Mouse (Mus musculus) forebrain, embryonic 14.5 days (tissue): Measurements from ENCODE around the gene Fam184a. TPM values are rescaled to one million over a fixed set of nuclear protein-coding genes. Genes with fewer than 3 reads are reported as not detected.

ENCODE experiments used
- ATAC-seq: fragments of 200-750 bp; cut with Nextera tagmentation; 2 replicates; pipeline ENCODE4 v1.8.0; 2017; ENCODE audit warnings: mild to moderate bottlenecking, moderate library complexity
- DNase-seq: peaks from one replicate; pipeline ENCODE4 v3.0.0-alpha.2; 2015; ENCODE audit warnings: low spot score
- H3K27ac ChIP-seq: fragments of 300-500 bp; sonication (generic); 2 replicates; pipeline ENCODE4 v1.5.1; 2014; ENCODE audit warnings: low read depth, mild to moderate bottlenecking, control low read depth, low read length, moderate library complexity
- H3K27me3 ChIP-seq: fragments of 300-500 bp; sonication (generic); replicated peaks from 2 replicates; pipeline ENCODE4 v1.6.1; 2014; ENCODE audit warnings: low read length, control low read depth, mixed read lengths; ENCODE audit not compliant: control insufficient read depth, insufficient read depth
- H3K36me3 ChIP-seq: fragments of 300-500 bp; sonication (generic); 2 replicates; pipeline ENCODE4 v1.6.1; 2014; ENCODE audit warnings: low read length, control low read depth; ENCODE audit not compliant: control insufficient read depth, insufficient read depth
- H3K4me1 ChIP-seq: fragments of 300-500 bp; sonication (generic); 2 replicates; pipeline ENCODE4 v1.6.1; 2014; ENCODE audit warnings: antibody characterized with exemption, low read length, control low read depth; ENCODE audit not compliant: control insufficient read depth, insufficient read depth
- H3K4me2 ChIP-seq: fragments of 300-500 bp; sonication (generic); 2 replicates; pipeline ENCODE4 v1.6.1; 2014; ENCODE audit warnings: mild to moderate bottlenecking, control low read depth, low read length
- H3K4me3 ChIP-seq: fragments of 300-500 bp; sonication (generic); 2 replicates; pipeline ENCODE4 v1.5.1; 2014; ENCODE audit warnings: low read depth, low read length, control low read depth
- H3K9ac ChIP-seq: fragments of 300-500 bp; sonication (generic); 2 replicates; pipeline ENCODE4 v1.6.1; 2014; ENCODE audit warnings: mild to moderate bottlenecking, low read length, control low read depth, moderate library complexity
- H3K9me3 ChIP-seq: fragments of 300-500 bp; sonication (generic); replicated peaks from 2 replicates; pipeline ENCODE4 v1.6.1; 2016; ENCODE audit warnings: low read length, control low read depth, mixed read lengths; ENCODE audit not compliant: control insufficient read depth
- WGBS: fragments of 180-500 bp; shearing (Covaris S2); extraction: QIAGEN DNeasy Blood & Tissue Kit; methylation state at CpG from one replicate; pipeline ENCODE4 v1.1.7; 2014; 5-methylcytosine and 5-hydroxymethylcytosine counted together
- polyA plus RNA-seq: library from polyadenylated mRNA; unstranded; fragments of >200 nt; fragmentation: Nextera tagmentation; extraction: Ambion mirVana; gene quantifications from 2 replicates; pipeline ENCODE4 v1.2.1, GENCODE M21; 2014

Fam184a gene
- polyA plus RNA-seq, 1 experiment from 2014 or later, result 6.9 TPM

GRCm38 (mm10) chr10:53629918-53630250 lies 121.0 kb downstream of the Fam184a start:
- DNase-seq (peak; percentile 99), ATAC-seq (peak; percentile 95)
- peaks cover 2% of the 10 kb centered on the region; the same call in 1 of the 2 replicates for H3K4me1 ChIP-seq
- H3K27me3 ChIP-seq, result no peaks in the 10 kb centered on the region
- H3K4me2 ChIP-seq, result peak overlapping the region; percentile 47
- H3K4me3 ChIP-seq, result peak overlapping the region; percentile 75
- H3K27ac ChIP-seq, result peak overlapping the region; percentile 87
- H3K9me3 ChIP-seq, result no peaks in the 10 kb centered on the region
- peak overlapping the region; percentile 69 for H3K9ac ChIP-seq
- WGBS, result under 1% methylated on average over 35 of the region's 35 CpGs
- no peaks in the 10 kb centered on the region for H3K36me3 ChIP-seq

DNA sequence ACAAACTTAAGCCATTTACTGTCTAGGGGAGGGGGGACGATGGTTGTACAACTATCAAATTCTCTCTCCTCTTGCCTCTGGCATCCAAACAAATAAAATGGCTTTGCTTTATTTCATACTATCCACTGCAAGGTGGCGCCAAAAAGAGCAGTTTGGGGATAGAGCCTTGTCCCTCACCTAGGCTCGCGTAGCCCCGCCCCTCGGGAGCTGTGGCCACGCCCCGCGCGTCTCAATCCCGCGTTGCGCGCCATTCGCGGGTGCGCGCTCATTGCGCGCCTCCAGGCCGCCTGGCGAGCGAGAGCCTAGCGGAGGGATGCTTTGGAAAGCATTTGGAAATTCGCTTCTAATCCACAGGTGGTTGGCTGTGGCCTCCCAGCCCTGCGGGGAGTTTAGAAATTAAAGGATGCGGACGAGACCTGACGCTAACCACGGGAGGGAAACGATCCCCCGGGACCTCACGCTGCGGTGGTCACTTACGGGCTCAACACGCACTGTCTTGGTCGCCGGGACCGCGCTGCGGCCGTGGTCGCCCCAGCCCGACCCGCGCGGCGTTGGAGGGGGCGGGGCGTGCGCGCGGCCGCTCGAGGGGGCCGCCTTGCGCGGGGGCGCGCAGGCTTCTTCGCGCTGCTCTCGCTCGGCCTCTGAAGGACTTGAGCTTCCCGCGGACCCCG lies 121.5 kb downstream of the Fam184a start:
- Histone ChIP-seq H3K4me2 (peak overlapping the region; percentile 47), H3K27me3 (no peaks in the 10 kb centered on the region), H3K27ac (peak overlapping the region; percentile 87), H3K4me3 (peak overlapping the region; percentile 75), H3K9ac (peak overlapping the region; percentile 69), H3K9me3 (no peaks in the 10 kb centered on the region), H3K36me3 (no peaks in the 10 kb centered on the region), H3K4me1 (peaks cover 2% of the 10 kb centered on the region; the same call in 1 of the 2 replicates)
- ATAC-seq (peak; percentile 85), DNase-seq (peak; percentile 94)
- under 1% methylated on average over 67 of the region's 67 CpGs for WGBS

DNA sequence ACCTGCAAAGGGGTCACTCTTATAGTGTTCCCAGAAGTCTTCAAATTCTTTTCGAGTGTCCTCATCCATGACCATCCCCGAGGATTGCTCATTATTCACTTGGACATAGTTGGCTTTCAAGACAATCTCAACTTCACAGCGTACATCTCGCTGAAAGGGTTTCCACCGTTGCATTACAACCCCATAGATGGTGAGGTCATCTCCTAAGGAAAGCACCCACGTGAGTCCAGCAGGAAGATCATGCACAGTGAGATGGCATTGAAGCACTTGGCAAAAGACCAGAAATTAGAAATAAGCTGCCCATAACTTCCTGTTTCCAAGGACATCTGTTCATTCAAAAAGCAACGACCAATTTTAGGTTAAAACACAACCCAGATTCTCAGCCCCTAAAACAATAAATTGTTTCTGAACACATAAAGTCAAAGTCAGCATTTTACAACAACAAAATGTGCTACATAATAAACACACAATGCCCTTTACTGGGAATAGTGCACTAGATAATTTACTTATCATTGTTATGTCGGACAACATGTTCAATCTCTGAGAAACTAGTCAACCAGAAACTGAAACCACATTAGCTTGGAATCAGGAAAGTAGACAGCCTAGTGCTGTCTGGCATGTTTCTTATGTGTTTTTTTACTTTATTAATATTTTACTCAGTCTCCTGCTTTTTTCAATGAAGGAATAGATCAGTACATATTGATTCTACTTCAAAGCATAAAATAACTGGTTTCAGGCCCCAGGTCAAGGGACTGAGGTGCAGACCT lies 134.9 kb downstream of the Fam184a start:
- WGBS, result 88% methylated on average over 8 of the region's 8 CpGs
- no peak overlapping the region for H3K27ac ChIP-seq
- no peak overlapping the region for H3K4me2 ChIP-seq
- H3K4me1 ChIP-seq, result no peaks in the 10 kb centered on the region
- no peak overlapping the region for H3K4me3 ChIP-seq
- H3K9me3 ChIP-seq, result no peaks in the 10 kb centered on the region
- peaks cover 36% of the 10 kb centered on the region for H3K36me3 ChIP-seq
- ATAC-seq, result no peak
- no peaks in the 10 kb centered on the region for H3K27me3 ChIP-seq
- H3K9ac ChIP-seq, result no peak overlapping the region
- no peak for DNase-seq

GRCm38 (mm10) chr10:53613955-53614354 lies 137.0 kb downstream of the Fam184a start:
- ATAC-seq, result no peak
- no peak overlapping the region for H3K4me2 ChIP-seq
- H3K9ac ChIP-seq, result no peak overlapping the region
- H3K4me1 ChIP-seq, result no peaks in the 10 kb centered on the region
- H3K9me3 ChIP-seq, result no peaks in the 10 kb centered on the region
- WGBS, result 84% methylated on average over 1 of the region's 1 CpGs
- H3K36me3 ChIP-seq, result peaks cover 43% of the 10 kb centered on the region
- no peak overlapping the region for H3K4me3 ChIP-seq
- H3K27me3 ChIP-seq, result no peaks in the 10 kb centered on the region
- DNase-seq, result no peak
- no peak overlapping the region for H3K27ac ChIP-seq

- peak; percentile 90 for ATAC-seq
Measured at GRCm38 (mm10) chr10:53612172-53612571, 138.8 kb downstream of the Fam184a start.

DNA sequence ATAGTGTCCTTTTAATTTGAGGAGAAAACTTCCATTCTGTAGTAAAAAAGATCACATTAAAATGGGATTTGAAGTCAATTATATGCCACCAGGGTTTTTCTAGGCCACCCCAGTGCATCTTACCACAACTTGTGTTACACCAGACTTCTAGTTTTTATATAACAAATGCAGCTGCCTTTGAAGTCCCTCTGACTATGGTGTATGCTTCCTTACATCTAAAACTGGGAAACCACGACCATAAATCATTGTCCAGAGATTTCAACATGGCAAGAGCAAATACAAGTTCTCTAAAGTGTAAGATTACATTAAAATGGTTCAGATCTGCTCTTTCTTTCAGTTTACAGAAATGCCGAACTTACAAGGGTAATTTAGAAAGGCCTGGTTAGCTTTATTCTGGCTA lies 142.6 kb downstream of the Fam184a start:
- Histone ChIP-seq H3K4me3 (no peak overlapping the region), H3K4me2 (no peak overlapping the region), H3K9ac (no peak overlapping the region), H3K27ac (no peak overlapping the region), H3K4me1 (no peaks in the 10 kb centered on the region), H3K36me3 (peaks cover 64% of the 10 kb centered on the region), H3K9me3 (no peaks in the 10 kb centered on the region), H3K27me3 (no peaks in the 10 kb centered on the region)
- ATAC-seq, result no peak
- WGBS, result 77% methylated on average over 2 of the region's 2 CpGs
- no peak for DNase-seq

More at GRCm38 (mm10) chr10:53612172-53612571, 138.8 kb downstream of the Fam184a start:
- Histone ChIP-seq H3K27me3 (no peaks in the 10 kb centered on the region), H3K4me1 (no peaks in the 10 kb centered on the region), H3K36me3 (peaks cover 57% of the 10 kb centered on the region), H3K9ac (no peak overlapping the region), H3K4me2 (no peak overlapping the region), H3K27ac (no peak overlapping the region), H3K9me3 (no peaks in the 10 kb centered on the region), H3K4me3 (no peak overlapping the region)
- 74% methylated on average over 1 of the region's 1 CpGs for WGBS
- peak; percentile 84 for DNase-seq

GRCm38 (mm10) chr10:53605328-53605727 lies 145.6 kb downstream of the Fam184a start:
- H3K27me3 ChIP-seq, result no peaks in the 10 kb centered on the region
- no peak overlapping the region for H3K4me2 ChIP-seq
- DNase-seq, result no peak
- H3K27ac ChIP-seq, result no peak overlapping the region
- no peak overlapping the region for H3K4me3 ChIP-seq
- H3K9me3 ChIP-seq, result no peaks in the 10 kb centered on the region
- H3K36me3 ChIP-seq, result peaks cover 74% of the 10 kb centered on the region
- 67% methylated on average over 2 of the region's 2 CpGs for WGBS
- no peak overlapping the region for H3K9ac ChIP-seq
- peaks cover 5% of the 10 kb centered on the region for H3K4me1 ChIP-seq
- ATAC-seq, result no peak

GRCm38 (mm10) chr10:53598821-53599220 lies 152.1 kb downstream of the Fam184a start:
- Histone ChIP-seq H3K4me2 (peak overlapping the region; percentile 70), H3K36me3 (peaks cover 30% of the 10 kb centered on the region), H3K27ac (no peak overlapping the region), H3K9me3 (no peaks in the 10 kb centered on the region), H3K9ac (no peak overlapping the region; the same call in 1 of the 2 replicates), H3K4me1 (peaks cover 30% of the 10 kb centered on the region), H3K4me3 (peak overlapping the region; percentile 26), H3K27me3 (no peaks in the 10 kb centered on the region)
- ATAC-seq (no peak), DNase-seq (peak; percentile 39)
- WGBS, result 40% methylated on average over 5 of the region's 5 CpGs
